ENCODE assay signal across 9 mouse cellular contexts in genomic region chr19:27492468-27492867, GRCm38 (mm10).
A peak's percentile ranks its signal among the peaks of the same experiment; 100 is the strongest.
DNase-seq lines count a peak whose midpoint lies in the region; ATAC-seq lines count a peak whose summit lies in the region.
"Had no signal": no experiment of that assay in that cellular context is flagged by ENCODE, and none has a peak within 500 bp of the region (broad histone marks: within the 10 kb centered on the region; RNA-seq: fewer than 3 reads in every experiment).

No protein-coding gene starts in this region.

- no peaks in the 10 kb centered on the region for H3K4me1 ChIP-seq in forebrain, embryonic 15.5 days

- no peak for ATAC-seq in forebrain, embryonic 15.5 days (replicated peaks)

- H3K27me3 ChIP-seq in forebrain, embryonic 15.5 days = no peaks in the 10 kb centered on the region

- peak; percentile 26 for DNase-seq in gastrocnemius, adult 18-20 months (ENCODE audit: low spot score)
- DNase-seq in gastrocnemius, postnatal 36 days = no peak
- peak; percentile 3 for DNase-seq in ovary, postnatal 14 days (ENCODE audit: low spot score)
- DNase-seq in ovary, postnatal 10 days (ENCODE audit: low spot score) = no peak
- DNase-seq in kidney, adult 9 months = peak; percentile 64
- peak; percentile 51 for DNase-seq in lung, postnatal 36 days
- no peak for DNase-seq in spleen, postnatal 10 days (ENCODE audit: low spot score in 2 of 2)

- intact Hi-C loops in gastrocnemius, postnatal 36 days (cut with DNase I) = no loop called here

- H3K4me2 ChIP-seq in forebrain, embryonic 15.5 days (replicated peaks) = no peak overlapping the region

- no peaks in the 10 kb centered on the region for H3K9me3 ChIP-seq in forebrain, embryonic 15.5 days

- H3K4me3 ChIP-seq in forebrain, embryonic 15.5 days = no peak overlapping the region
- H3K4me3 ChIP-seq: erythroblast, embryonic 14.5 days had no signal

- H3K9ac ChIP-seq in forebrain, embryonic 15.5 days (replicated peaks) = no peak overlapping the region

- WGBS in forebrain, embryonic 15.5 days = 82% methylated on average over 8 of the region's 8 CpGs

- H3K27ac ChIP-seq in forebrain, embryonic 15.5 days (replicated peaks) = no peak overlapping the region

- H3K36me3 ChIP-seq in forebrain, embryonic 15.5 days = no peaks in the 10 kb centered on the region

Comparison
In these comparisons a context has a peak if more than half of its experiments do, and no peak if none do; other contexts are left out.
1. DNase-seq: peak in gastrocnemius, adult 18-20 months (single experiment), ovary, postnatal 14 days (single experiment), kidney, adult 9 months (single experiment) and lung, postnatal 36 days (single experiment); none in gastrocnemius, postnatal 36 days (0 of 2), ovary, postnatal 10 days (single experiment) and spleen, postnatal 10 days (0 of 2).